Mouse (Mus musculus) brain, embryonic 14.5 days (tissue): Measurements from ENCODE around the gene Mgmt. TPM values are rescaled to one million over a fixed set of nuclear protein-coding genes. Genes with fewer than 3 reads are reported as not detected.

Experiments used
- DNase-seq: peaks from one replicate; pipeline ENCODE4 v3.0.0-alpha.2; 2011; ENCODE audit warnings: low read depth
- CTCF ChIP-seq: fragments of 200-500 bp; IDR thresholded peaks from 2 replicates; pipeline ENCODE4 v1.5.1; 2012; ENCODE audit warnings: inconsistent platforms, mild to moderate bottlenecking, moderate library complexity, borderline replicate concordance; ENCODE audit not compliant: insufficient read depth, insufficient read length; ENCODE audit errors: extremely low read depth
- POLR2A ChIP-seq: fragments of 200-500 bp; IDR thresholded peaks from 2 replicates; pipeline ENCODE4 v1.6.1; 2012; ENCODE audit warnings: mild to moderate bottlenecking, inconsistent platforms, borderline replicate concordance; ENCODE audit not compliant: poor library complexity, insufficient read depth, insufficient read length, severe bottlenecking; ENCODE audit errors: extremely low read depth
- polyA plus RNA-seq: library from polyadenylated mRNA; depleted of rRNA; stranded (reverse); fragments of >200 nt; gene quantifications from 2 replicates; pipeline ENCODE4 v1.2.3, GENCODE M21; 2012

The Mgmt gene
- polyA plus RNA-seq, 1 experiment: 0.85 TPM

GRCm38 (mm10) chr7:137151854-137152253, 257.4 kb downstream of the Mgmt start:
- no peak for DNase-seq

GRCm38 (mm10) chr7:137154623-137155022, 260.2 kb downstream of the Mgmt start:
- DNase-seq: no peak
- TF ChIP-seq POLR2A (no peak), CTCF (no peak)

More at GRCm38 (mm10) chr7:137151854-137152253, 257.4 kb downstream of the Mgmt start:
- TF ChIP-seq POLR2A (no peak), CTCF (no peak)

- no peak for DNase-seq
- TF ChIP-seq POLR2A: no peak
- TF ChIP-seq CTCF: no peak
These were observed 264.7 kb downstream of the Mgmt start for GRCm38 (mm10) chr7:137159086-137159485.

- TF ChIP-seq CTCF (no peak), POLR2A (no peak)
- DNase-seq: no peak
These were observed 277.9 kb downstream of the Mgmt start for GRCm38 (mm10) chr7:137172278-137172677.
